Mouse (Mus musculus): Measurements from ENCODE around the gene Dusp3. TPM values are rescaled to one million over a fixed set of nuclear protein-coding genes. Genes with fewer than 3 reads are reported as not detected.

The Dusp3 gene
- polyA plus RNA-seq, 1 experiment from 2014 or later: 22.7 TPM

DNA sequence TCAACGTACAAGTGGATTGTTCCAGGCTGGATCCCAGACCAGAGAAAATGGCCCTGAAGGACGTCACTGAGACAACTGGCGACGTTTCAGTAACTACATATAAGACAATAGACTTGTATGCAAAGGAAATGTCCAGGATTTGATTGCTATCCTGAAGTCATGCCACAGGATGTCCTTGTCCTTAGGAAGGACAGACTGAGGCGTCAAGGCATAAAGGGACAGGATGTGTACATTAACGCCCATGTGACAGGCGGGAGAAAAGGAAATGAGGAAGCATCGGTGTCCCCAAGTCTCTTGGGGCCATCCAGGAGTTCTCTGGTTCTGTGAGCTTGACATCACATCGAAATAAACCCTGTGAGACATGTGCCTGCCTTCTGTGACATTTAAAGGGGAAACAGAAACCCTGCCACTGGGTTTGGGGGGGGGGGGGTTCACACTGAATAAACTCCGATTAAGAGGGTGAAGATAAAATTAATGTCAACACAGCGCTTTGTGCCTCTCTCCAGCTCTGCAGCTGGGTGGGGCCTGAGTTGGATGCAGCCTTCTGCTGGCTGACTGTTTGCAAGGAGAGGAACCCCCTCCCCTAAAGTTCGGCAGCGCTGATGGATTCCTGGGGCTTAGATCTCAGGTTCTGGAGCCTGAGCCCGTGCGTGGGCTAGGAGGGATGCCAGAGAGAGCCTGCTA is 22.3 kb upstream of the Dusp3 start:
- no peaks in the 10 kb centered on the region for H3K4me1 ChIP-seq (ENCODE audit: insufficient read depth)
- DNase-seq: no peak
- no peak overlapping the region for H3K4me3 ChIP-seq (ENCODE audit: low read depth, low read length)
- no peak overlapping the region for H3K27ac ChIP-seq (ENCODE audit: low read depth)
- H3K9me3 ChIP-seq (ENCODE audit: low read length): no peaks in the 10 kb centered on the region
- no peak overlapping the region for H3K4me2 ChIP-seq (ENCODE audit: low read depth, low read length)
- TF ChIP-seq CTCF (IDR thresholded peaks at IDR 0.05; ENCODE audit: low read depth): no peak
- TF ChIP-seq EP300 (IDR thresholded peaks at IDR 0.05; ENCODE audit: low read depth): peak; percentile 63
- H3K9ac ChIP-seq (replicated peaks): no peak overlapping the region
- no peaks in the 10 kb centered on the region for H3K27me3 ChIP-seq (ENCODE audit: insufficient read depth, low read length)
- H3K36me3 ChIP-seq (replicated peaks; ENCODE audit: insufficient read depth, low read length): no peaks in the 10 kb centered on the region
- ATAC-seq: peak; percentile 27; the same call in 1 of the 2 replicates
- 64% methylated on average over 15 of the region's 15 CpGs for WGBS (ENCODE audit: insufficient replicate concordance)

DNA sequence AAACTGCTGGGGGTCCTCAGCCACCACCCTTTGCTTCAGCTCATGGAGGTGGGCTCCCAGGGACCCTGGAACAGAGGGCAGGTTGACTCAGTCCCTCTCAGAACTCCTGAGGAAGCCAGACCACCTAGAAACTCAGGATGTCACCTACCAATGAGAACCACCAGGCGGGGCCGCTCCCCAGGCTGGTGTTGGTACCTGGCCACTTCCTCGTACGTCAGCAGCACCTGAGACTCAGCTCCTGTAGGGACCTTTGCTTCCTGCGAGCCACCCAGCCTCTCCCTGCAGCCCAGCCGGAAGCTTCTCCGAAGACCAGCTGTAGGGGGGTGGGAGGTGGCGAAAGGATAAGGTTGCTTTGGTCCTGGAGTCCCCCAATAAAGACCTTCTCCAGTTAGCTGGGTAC is 21.6 kb upstream of the Dusp3 start:
- Histone ChIP-seq H3K27me3 (ENCODE audit: insufficient read depth, low read length) (no peaks in the 10 kb centered on the region), H3K4me3 (ENCODE audit: low read depth, low read length) (no peak overlapping the region), H3K27ac (ENCODE audit: low read depth) (no peak overlapping the region), H3K9me3 (ENCODE audit: low read length) (no peaks in the 10 kb centered on the region), H3K9ac (replicated peaks) (no peak overlapping the region), H3K4me2 (ENCODE audit: low read depth, low read length) (no peak overlapping the region), H3K4me1 (ENCODE audit: insufficient read depth) (no peaks in the 10 kb centered on the region), H3K36me3 (replicated peaks; ENCODE audit: insufficient read depth, low read length) (no peaks in the 10 kb centered on the region)
- no peak for ATAC-seq
- 83% methylated on average over 8 of the region's 8 CpGs for WGBS (ENCODE audit: insufficient replicate concordance)
- TF ChIP-seq CTCF (IDR thresholded peaks at IDR 0.05; ENCODE audit: low read depth) (no peak), EP300 (IDR thresholded peaks at IDR 0.05; ENCODE audit: low read depth) (no peak)
- DNase-seq: no peak

DNA sequence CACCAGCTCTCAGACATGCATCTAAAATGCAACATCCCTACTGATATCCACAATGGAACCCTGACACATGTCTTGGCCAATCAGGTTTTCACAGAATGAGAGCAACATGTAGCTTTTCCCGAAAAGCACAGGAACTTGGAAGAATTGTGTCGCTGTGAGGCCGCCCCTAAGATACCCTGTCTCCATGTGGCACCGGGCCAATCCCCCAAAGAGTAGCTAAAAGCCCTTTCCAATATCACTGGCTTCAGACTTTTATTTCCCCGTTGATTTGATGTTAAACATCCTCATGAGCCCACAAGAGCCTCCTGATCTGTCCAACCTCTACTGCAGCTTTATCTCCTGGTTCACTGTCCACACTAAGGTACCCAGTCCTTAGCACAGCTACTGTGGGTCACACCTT is 19.9 kb upstream of the Dusp3 start:
- H3K27me3 ChIP-seq (ENCODE audit: insufficient read depth, low read length): no peaks in the 10 kb centered on the region
- ATAC-seq: no peak

DNA sequence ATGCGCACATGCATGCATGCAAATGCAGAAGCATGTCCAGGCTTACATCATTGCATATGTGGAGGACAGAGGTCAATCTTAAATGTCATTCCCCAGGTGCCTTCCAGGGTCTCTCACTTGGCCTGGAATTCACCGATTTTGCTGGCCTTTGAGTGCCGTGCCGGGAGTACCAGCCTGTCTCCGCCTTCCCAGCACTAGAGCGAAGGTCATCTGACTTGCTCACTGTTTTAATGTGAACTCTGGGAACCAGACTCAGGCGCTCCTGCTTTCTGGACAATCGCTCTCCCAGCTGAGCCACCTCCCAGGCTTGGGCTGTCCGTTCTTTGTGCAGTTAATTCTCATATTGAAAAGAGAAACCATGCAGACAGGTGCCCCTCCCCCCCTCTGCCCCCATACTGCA is 19.5 kb upstream of the Dusp3 start:
- Histone ChIP-seq H3K4me3 (ENCODE audit: low read depth, low read length) (no peak overlapping the region), H3K9me3 (ENCODE audit: low read length) (no peaks in the 10 kb centered on the region), H3K36me3 (replicated peaks; ENCODE audit: insufficient read depth, low read length) (no peaks in the 10 kb centered on the region), H3K27ac (ENCODE audit: low read depth) (peak overlapping the region; percentile 34; the same call in 1 of the 2 replicates), H3K9ac (replicated peaks) (no peak overlapping the region), H3K4me2 (ENCODE audit: low read depth, low read length) (no peak overlapping the region), H3K27me3 (ENCODE audit: insufficient read depth, low read length) (no peaks in the 10 kb centered on the region), H3K4me1 (ENCODE audit: insufficient read depth) (no peaks in the 10 kb centered on the region)
- DNase-seq: no peak
- TF ChIP-seq CTCF (IDR thresholded peaks at IDR 0.05; ENCODE audit: low read depth): no peak
- TF ChIP-seq EP300 (IDR thresholded peaks at IDR 0.05; ENCODE audit: low read depth): no peak
- 69% methylated on average over 9 of the region's 9 CpGs for WGBS (ENCODE audit: insufficient replicate concordance)
- ATAC-seq: peak; percentile 62

More for the DNA sequence above, 19.9 kb upstream of the Dusp3 start:
- DNase-seq: no peak
- H3K9me3 ChIP-seq (ENCODE audit: low read length): no peaks in the 10 kb centered on the region
- H3K36me3 ChIP-seq (replicated peaks; ENCODE audit: insufficient read depth, low read length): no peaks in the 10 kb centered on the region
- H3K27ac ChIP-seq (ENCODE audit: low read depth): no peak overlapping the region
- WGBS (ENCODE audit: insufficient replicate concordance): 70% methylated on average over 5 of the region's 5 CpGs
- no peaks in the 10 kb centered on the region for H3K4me1 ChIP-seq (ENCODE audit: insufficient read depth)
- no peak for TF ChIP-seq EP300 (IDR thresholded peaks at IDR 0.05; ENCODE audit: low read depth)
- TF ChIP-seq CTCF (IDR thresholded peaks at IDR 0.05; ENCODE audit: low read depth): no peak
- H3K4me2 ChIP-seq (ENCODE audit: low read depth, low read length): no peak overlapping the region
- no peak overlapping the region for H3K4me3 ChIP-seq (ENCODE audit: low read depth, low read length)
- no peak overlapping the region for H3K9ac ChIP-seq (replicated peaks)

DNA sequence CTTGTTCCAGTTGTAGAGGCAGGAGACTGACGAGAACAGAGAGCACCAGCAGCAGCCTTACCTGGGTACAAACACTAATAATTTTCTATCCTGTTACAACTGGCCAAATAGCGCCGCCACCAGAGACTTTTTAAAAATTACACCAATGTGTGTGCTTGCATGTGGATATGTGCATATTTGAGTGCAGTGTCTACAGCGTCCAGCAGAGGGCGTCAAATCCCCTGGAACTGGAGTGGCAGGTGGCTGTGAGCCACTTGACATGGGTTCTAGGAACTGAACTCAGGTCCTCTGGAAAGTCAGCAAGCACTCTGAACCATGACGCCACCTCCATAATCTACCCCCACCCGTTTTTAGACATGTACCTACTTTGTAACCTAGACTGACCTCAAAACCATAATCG is 17.4 kb upstream of the Dusp3 start:
- H3K4me2 ChIP-seq (ENCODE audit: low read depth, low read length): no peak overlapping the region
- ATAC-seq: no peak

DNA sequence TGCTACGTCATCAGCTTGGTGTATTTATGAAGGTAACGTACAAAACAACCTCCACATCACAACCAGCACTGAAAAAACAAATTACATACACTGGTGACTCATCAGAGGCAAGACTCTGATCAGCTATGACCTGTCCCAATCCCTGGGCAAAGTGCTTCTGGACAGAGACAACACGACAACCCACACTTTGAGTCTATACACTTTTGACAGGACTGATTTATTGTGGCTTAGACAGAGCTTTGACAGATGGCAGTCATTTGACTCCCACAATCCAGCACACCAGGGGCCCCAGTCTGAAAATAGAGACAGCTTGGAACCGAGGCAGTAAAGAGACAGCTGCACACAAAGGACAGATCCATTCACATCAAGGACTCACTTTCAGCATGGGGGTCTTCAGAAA is 12.7 kb upstream of the Dusp3 start:
- TF ChIP-seq CTCF (IDR thresholded peaks at IDR 0.05; ENCODE audit: low read depth) (no peak), EP300 (IDR thresholded peaks at IDR 0.05; ENCODE audit: low read depth) (peak; percentile 61; the same call in 1 of the 2 replicates)
- no peak for DNase-seq
- 59% methylated on average over 4 of the region's 4 CpGs for WGBS (ENCODE audit: insufficient replicate concordance)
- Histone ChIP-seq H3K4me1 (ENCODE audit: insufficient read depth) (no peaks in the 10 kb centered on the region), H3K4me3 (ENCODE audit: low read depth, low read length) (no peak overlapping the region), H3K36me3 (replicated peaks; ENCODE audit: insufficient read depth, low read length) (no peaks in the 10 kb centered on the region), H3K27me3 (ENCODE audit: insufficient read depth, low read length) (no peaks in the 10 kb centered on the region), H3K4me2 (ENCODE audit: low read depth, low read length) (no peak overlapping the region), H3K9ac (replicated peaks) (no peak overlapping the region), H3K9me3 (ENCODE audit: low read length) (no peaks in the 10 kb centered on the region), H3K27ac (ENCODE audit: low read depth) (peak overlapping the region; percentile 5; the same call in 1 of the 2 replicates)
- peak; percentile 79 for ATAC-seq

More for the DNA sequence above, 17.4 kb upstream of the Dusp3 start:
- Histone ChIP-seq H3K4me1 (ENCODE audit: insufficient read depth) (no peaks in the 10 kb centered on the region), H3K9me3 (ENCODE audit: low read length) (no peaks in the 10 kb centered on the region), H3K4me3 (ENCODE audit: low read depth, low read length) (no peak overlapping the region), H3K9ac (replicated peaks) (no peak overlapping the region), H3K27me3 (ENCODE audit: insufficient read depth, low read length) (no peaks in the 10 kb centered on the region), H3K36me3 (replicated peaks; ENCODE audit: insufficient read depth, low read length) (no peaks in the 10 kb centered on the region), H3K27ac (ENCODE audit: low read depth) (no peak overlapping the region)
- TF ChIP-seq CTCF (IDR thresholded peaks at IDR 0.05; ENCODE audit: low read depth) (peak; percentile 55), EP300 (IDR thresholded peaks at IDR 0.05; ENCODE audit: low read depth) (no peak)
- WGBS (ENCODE audit: insufficient replicate concordance): 81% methylated on average over 8 of the region's 8 CpGs
- no peak for DNase-seq

Measured in liver, postnatal 0 days (tissue).